Mouse (Mus musculus) stomach, embryonic 14.5 days (tissue): ENCODE data around the gene Sirt1. TPM values are rescaled to one million over a fixed set of nuclear protein-coding genes. Genes with fewer than 3 reads are reported as not detected.

Experiments used
- ATAC-seq: fragments of 200-750 bp; cut with Nextera tagmentation; 2 replicates; pipeline ENCODE4 v1.8.0; 2017; ENCODE audit warnings: low read depth, moderate TSS enrichment; ENCODE audit not compliant: insufficient number of reproducible peaks, insufficient read depth, low FRiP score
- H3K27ac ChIP-seq: fragments of 300-500 bp; sonication (generic); 2 replicates; pipeline ENCODE4 v1.5.1; 2014; ENCODE audit warnings: mild to moderate bottlenecking, low read length, moderate library complexity, mixed read lengths
- H3K27me3 ChIP-seq: fragments of 300-500 bp; sonication (generic); 2 replicates; pipeline ENCODE4 v1.6.1; 2014; ENCODE audit warnings: low read length, control low read depth, mixed read lengths; ENCODE audit not compliant: control insufficient read depth, insufficient read depth
- H3K36me3 ChIP-seq: fragments of 300-500 bp; sonication (generic); 2 replicates; pipeline ENCODE4 v1.6.1; 2014; ENCODE audit warnings: mild to moderate bottlenecking, control low read depth, low read length, moderate library complexity, mixed read lengths; ENCODE audit not compliant: control insufficient read depth, insufficient read depth
- H3K4me1 ChIP-seq: fragments of 300-500 bp; sonication (generic); 2 replicates; pipeline ENCODE4 v1.6.1; 2014; ENCODE audit warnings: low read length, control low read depth, mixed read lengths; ENCODE audit not compliant: control insufficient read depth, insufficient read depth
- H3K4me2 ChIP-seq: fragments of 300-500 bp; sonication (generic); replicated peaks from 2 replicates; pipeline ENCODE4 v1.6.1; 2014; ENCODE audit warnings: low read depth, low read length, control low read depth
- H3K4me3 ChIP-seq: fragments of 300-500 bp; sonication (generic); 2 replicates; pipeline ENCODE4 v1.5.1; 2014; ENCODE audit warnings: low read depth, low read length, control low read depth
- H3K9ac ChIP-seq: fragments of 300-500 bp; sonication (generic); replicated peaks from 2 replicates; pipeline ENCODE4 v1.6.1; 2014; ENCODE audit warnings: low read depth, mild to moderate bottlenecking, control low read depth, low read length, moderate library complexity, mixed read lengths
- H3K9me3 ChIP-seq: fragments of 300-500 bp; sonication (generic); 2 replicates; pipeline ENCODE4 v1.6.1; 2016; ENCODE audit warnings: low read depth, low read length, control low read depth; ENCODE audit not compliant: control insufficient read depth
- WGBS: fragments of 180-500 bp; shearing (Covaris S2); extraction: QIAGEN DNeasy Blood & Tissue Kit; methylation state at CpG from one replicate; pipeline ENCODE4 v1.1.7; 2014; 5-methylcytosine and 5-hydroxymethylcytosine counted together
- polyA plus RNA-seq: library from polyadenylated mRNA; unstranded; fragments of >200 nt; fragmentation: Nextera tagmentation; extraction: Ambion mirVana; gene quantifications from 2 replicates; pipeline ENCODE4 v1.2.1, GENCODE M21; 2014

Gene Sirt1
- polyA plus RNA-seq, 1 experiment from 2014 or later = 8.1 TPM

DNA sequence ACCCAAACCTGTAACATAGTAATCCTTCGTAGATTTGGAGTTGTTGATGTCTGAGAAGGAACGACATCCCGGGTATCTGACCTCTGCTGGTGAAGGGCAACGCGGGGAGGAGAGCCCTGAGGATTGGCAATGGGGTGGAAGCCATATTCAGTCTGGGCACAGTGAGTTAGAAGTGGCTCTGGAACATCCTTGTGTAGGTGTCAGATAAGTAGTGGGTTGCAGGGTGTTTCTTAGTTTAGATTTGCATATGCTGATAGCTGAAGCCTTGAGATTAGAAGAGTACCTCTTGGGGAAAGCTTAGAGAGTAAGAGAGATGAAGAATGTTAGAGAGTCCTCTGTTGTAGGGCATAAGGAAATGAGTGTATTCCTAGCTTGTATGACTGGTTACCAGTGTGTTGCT is 108.6 kb downstream of the Sirt1 start:
- 88% methylated on average over 5 of the region's 5 CpGs for WGBS

DNA sequence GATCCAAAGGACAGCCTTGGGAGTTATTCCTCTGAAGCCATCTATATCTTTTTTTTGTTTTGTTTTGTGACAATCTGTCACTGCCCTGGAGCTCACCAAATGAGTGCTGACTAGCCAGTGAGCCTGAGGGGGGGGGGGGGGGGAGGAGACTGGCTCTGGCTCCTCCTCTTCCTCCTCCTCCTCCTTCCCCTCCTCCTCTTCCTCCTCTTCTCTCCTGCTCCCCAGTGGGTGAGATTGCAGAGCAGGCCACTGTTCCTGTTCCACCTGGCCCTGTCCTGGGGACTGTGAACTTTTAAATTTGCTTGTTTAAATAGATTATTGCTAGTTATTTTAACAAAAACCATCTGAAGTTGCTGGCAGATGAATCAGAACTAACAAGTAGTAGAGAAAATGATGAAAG is 109.1 kb downstream of the Sirt1 start:
- Histone ChIP-seq H3K27me3 (no peaks in the 10 kb centered on the region), H3K4me1 (no peaks in the 10 kb centered on the region), H3K9me3 (no peaks in the 10 kb centered on the region), H3K36me3 (peaks cover 24% of the 10 kb centered on the region; the same call in 1 of the 2 replicates), H3K4me3 (no peak overlapping the region), H3K9ac (no peak overlapping the region), H3K4me2 (no peak overlapping the region), H3K27ac (no peak overlapping the region)
- ATAC-seq = no peak

More for the DNA sequence above, 108.6 kb downstream of the Sirt1 start:
- Histone ChIP-seq H3K27me3 (no peaks in the 10 kb centered on the region), H3K9ac (no peak overlapping the region), H3K27ac (no peak overlapping the region), H3K36me3 (peaks cover 24% of the 10 kb centered on the region; the same call in 1 of the 2 replicates), H3K4me3 (no peak overlapping the region), H3K4me2 (no peak overlapping the region), H3K9me3 (no peaks in the 10 kb centered on the region), H3K4me1 (no peaks in the 10 kb centered on the region)
- peak; percentile 58; the same call in 1 of the 2 replicates for ATAC-seq

Other genes with a start within 250 kb of the Sirt1 start
- not detected in 2 replicates for gene Mypn, start 177.8 kb downstream of the Sirt1 start, polyA plus RNA-seq
- 48.6 and 49.1 TPM in 2 replicates for gene Herc4, start 137.9 kb downstream of the Sirt1 start, polyA plus RNA-seq
- 8.7 and 10.0 TPM in 2 replicates for gene Dnajc12, start 739 bp upstream of the Sirt1 start, polyA plus RNA-seq
- gene Gm7075, start 40.1 kb upstream of the Sirt1 start, polyA plus RNA-seq = not detected in 2 replicates
- gene Ctnna3, start 48.4 kb upstream of the Sirt1 start, polyA plus RNA-seq = 0.78 and 0.83 TPM in 2 replicates